Mouse (Mus musculus) neural tube, embryonic 13.5 days (tissue): ENCODE measurements around the gene Shcbp1l. TPM values are rescaled to one million over a fixed set of nuclear protein-coding genes. Genes with fewer than 3 reads are reported as not detected.
"Not testable (repeated sequence)": the region's sequence is repeated elsewhere in the genome, so short reads cannot be mapped to it uniquely, and the experiment has no call there.

ENCODE experiments used
- ATAC-seq: fragments of 200-750 bp; cut with Nextera tagmentation; 2 replicates; pipeline ENCODE4 v1.8.0; 2017; ENCODE audit warnings: low read depth, mild to moderate bottlenecking, moderate TSS enrichment, moderate library complexity
- H3K27ac ChIP-seq: fragments of 300-500 bp; sonication (generic); replicated peaks from 2 replicates; pipeline ENCODE4 v1.5.1; 2015; ENCODE audit warnings: moderate library complexity, mild to moderate bottlenecking, inconsistent platforms
- H3K27me3 ChIP-seq: fragments of 300-500 bp; sonication (generic); 2 replicates; pipeline ENCODE4 v1.6.1; 2015; ENCODE audit warnings: mild to moderate bottlenecking, inconsistent platforms
- H3K36me3 ChIP-seq: fragments of 300-500 bp; sonication (generic); 2 replicates; pipeline ENCODE4 v1.6.1; 2015; ENCODE audit warnings: mild to moderate bottlenecking, inconsistent platforms
- H3K4me1 ChIP-seq: fragments of 300-500 bp; sonication (generic); replicated peaks from 2 replicates; pipeline ENCODE4 v1.6.1; 2015; ENCODE audit warnings: inconsistent platforms
- H3K4me2 ChIP-seq: fragments of 300-500 bp; sonication (generic); 2 replicates; pipeline ENCODE4 v1.6.1; 2015; ENCODE audit warnings: inconsistent platforms, mild to moderate bottlenecking, moderate library complexity
- H3K4me3 ChIP-seq: fragments of 300-500 bp; sonication (generic); 2 replicates; pipeline ENCODE4 v1.5.1; 2015; ENCODE audit warnings: mild to moderate bottlenecking, inconsistent platforms
- H3K9ac ChIP-seq: fragments of 300-500 bp; sonication (generic); 2 replicates; pipeline ENCODE4 v1.6.1; 2015; ENCODE audit warnings: moderate library complexity, mild to moderate bottlenecking, inconsistent platforms
- H3K9me3 ChIP-seq: fragments of 300-500 bp; sonication (generic); 2 replicates; pipeline ENCODE4 v1.6.1; 2016; ENCODE audit warnings: inconsistent platforms
- WGBS: fragments of 180-500 bp; shearing (Covaris S2); methylation state at CpG from one replicate; pipeline ENCODE4 v1.1.7; 2015; 5-methylcytosine and 5-hydroxymethylcytosine counted together
- polyA plus RNA-seq: library from polyadenylated mRNA; unstranded; fragments of >200 nt; fragmentation: Nextera tagmentation; extraction: Ambion mirVana; gene quantifications from 2 replicates; pipeline ENCODE4 v1.2.1, GENCODE M21; 2015

Gene Shcbp1l
- polyA plus RNA-seq, 1 experiment from 2014 or later = 0.15 TPM

DNA sequence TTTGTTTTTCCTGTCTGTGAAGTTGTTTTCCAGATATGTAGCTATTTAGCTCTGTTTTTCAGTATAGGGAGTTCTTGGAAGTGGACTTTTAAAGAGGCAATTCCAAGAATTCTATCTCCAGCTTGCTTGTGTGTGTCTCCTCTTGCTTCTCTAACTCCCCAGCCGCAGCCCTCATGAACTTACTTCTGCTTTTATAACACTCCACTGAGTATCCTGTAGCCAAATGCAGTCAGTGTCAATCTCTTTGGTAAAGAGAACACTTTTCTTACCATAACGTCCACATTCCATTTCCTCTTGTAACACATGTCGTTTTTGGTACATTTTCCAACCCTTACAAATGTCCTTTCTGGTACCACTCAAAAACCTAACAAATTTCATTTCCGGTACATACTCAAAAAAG lies 14.0 kb upstream of the Shcbp1l start:
- H3K36me3 ChIP-seq, H3K27ac ChIP-seq, H3K9me3 ChIP-seq, H3K4me2 ChIP-seq, H3K27me3 ChIP-seq, ATAC-seq, H3K9ac ChIP-seq, H3K4me1 ChIP-seq, H3K4me3 ChIP-seq: not testable (repeated sequence)
- 85% methylated on average over 2 of the region's 4 CpGs for WGBS

DNA sequence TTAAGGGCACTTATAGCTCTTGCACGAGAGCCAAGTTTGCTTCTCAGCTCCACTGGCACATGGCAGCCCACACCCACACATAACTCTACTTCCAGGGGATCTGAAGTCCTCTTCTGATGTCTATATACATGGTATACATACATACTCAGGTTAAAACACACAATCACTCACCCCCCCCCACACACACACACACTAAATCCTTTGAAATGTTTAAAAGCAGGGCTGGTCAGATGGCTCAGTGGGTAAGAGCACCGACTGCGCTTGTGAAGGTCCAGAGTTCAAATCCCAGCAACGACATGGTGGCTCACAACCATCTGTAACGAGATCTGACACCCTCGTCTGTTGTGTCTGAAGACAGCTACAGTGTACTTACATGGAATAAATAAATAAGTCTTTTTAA lies 13.2 kb upstream of the Shcbp1l start:
- WGBS = 94% methylated on average over 6 of the region's 6 CpGs
- Histone ChIP-seq H3K36me3 (no peaks in the 10 kb centered on the region), H3K27me3 (no peaks in the 10 kb centered on the region), H3K4me2 (no peak overlapping the region), H3K9me3 (no peaks in the 10 kb centered on the region), H3K4me3 (no peak overlapping the region), H3K27ac (no peak overlapping the region), H3K4me1 (no peaks in the 10 kb centered on the region), H3K9ac (no peak overlapping the region)
- no peak for ATAC-seq

DNA sequence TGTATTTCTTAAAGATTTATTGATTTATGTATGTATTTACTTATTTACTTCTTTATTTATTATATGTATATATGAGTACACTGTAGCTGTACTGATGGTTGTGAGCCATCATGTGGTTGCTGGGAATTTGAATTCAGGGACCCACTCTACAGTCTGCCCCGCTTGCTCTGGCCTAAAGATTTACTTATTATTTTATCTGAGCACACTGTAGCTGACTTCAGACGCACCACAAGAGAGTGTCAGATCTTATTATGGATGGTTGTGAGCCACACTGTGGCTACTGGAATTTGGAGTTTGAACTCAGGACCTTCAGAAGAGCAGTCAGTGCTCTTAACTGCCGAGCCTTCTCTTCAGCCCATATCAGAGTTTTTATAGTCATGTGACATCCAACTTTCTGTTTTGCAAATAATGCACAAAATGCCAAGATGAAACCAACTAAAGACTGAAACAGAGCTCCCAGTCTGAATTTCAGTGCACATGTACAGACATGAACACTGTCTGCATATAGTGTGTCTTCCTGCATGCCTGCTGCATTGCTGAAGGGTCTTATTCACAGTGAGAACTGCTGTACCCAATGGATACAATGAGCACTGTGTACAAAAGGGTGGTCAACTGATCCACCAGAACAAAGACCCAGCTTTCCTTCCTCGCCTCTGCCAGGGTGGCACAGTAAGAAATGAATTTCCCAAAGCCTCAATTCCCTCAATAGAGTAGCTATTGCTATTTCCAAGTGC lies 12.1 kb upstream of the Shcbp1l start:
- not testable (repeated sequence) for H3K4me2 ChIP-seq, H3K27me3 ChIP-seq, H3K36me3 ChIP-seq, H3K4me3 ChIP-seq, H3K27ac ChIP-seq, H3K4me1 ChIP-seq, H3K9ac ChIP-seq, H3K9me3 ChIP-seq, ATAC-seq
- 63% methylated on average over 3 of the region's 4 CpGs for WGBS

DNA sequence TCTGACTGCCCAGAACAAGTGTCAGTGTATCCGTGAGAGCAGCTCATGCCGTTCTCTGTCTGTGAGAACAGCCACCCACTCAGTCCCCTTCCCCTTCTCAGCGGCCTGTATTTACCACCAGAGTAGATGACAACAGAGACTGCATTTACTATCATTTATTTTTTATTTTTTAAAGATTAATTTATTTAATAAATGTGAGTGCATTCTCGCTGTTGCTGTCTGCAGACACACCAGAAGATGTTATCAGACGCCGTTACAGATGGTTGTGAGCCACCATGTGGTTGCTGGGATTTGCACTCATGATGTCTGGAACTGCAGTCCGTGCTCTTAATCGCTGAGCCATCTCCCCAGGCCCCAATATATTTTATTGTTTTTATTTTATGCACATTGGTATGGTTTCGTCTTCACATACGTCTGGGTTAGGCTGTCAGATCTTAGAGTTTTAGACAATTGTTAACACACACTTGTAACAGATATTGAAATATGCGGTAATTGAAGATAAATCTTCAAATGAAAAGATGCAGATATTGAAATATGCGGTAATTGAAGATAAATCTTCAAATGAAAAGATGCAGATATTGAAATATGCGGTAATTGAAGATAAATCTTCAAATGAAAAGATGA lies 11.5 kb upstream of the Shcbp1l start:
- H3K36me3 ChIP-seq, H3K4me3 ChIP-seq, H3K4me2 ChIP-seq, H3K9ac ChIP-seq, H3K27ac ChIP-seq, ATAC-seq, H3K27me3 ChIP-seq, H3K9me3 ChIP-seq, H3K4me1 ChIP-seq: not testable (repeated sequence)
- WGBS = 71% methylated on average over 13 of the region's 13 CpGs

DNA sequence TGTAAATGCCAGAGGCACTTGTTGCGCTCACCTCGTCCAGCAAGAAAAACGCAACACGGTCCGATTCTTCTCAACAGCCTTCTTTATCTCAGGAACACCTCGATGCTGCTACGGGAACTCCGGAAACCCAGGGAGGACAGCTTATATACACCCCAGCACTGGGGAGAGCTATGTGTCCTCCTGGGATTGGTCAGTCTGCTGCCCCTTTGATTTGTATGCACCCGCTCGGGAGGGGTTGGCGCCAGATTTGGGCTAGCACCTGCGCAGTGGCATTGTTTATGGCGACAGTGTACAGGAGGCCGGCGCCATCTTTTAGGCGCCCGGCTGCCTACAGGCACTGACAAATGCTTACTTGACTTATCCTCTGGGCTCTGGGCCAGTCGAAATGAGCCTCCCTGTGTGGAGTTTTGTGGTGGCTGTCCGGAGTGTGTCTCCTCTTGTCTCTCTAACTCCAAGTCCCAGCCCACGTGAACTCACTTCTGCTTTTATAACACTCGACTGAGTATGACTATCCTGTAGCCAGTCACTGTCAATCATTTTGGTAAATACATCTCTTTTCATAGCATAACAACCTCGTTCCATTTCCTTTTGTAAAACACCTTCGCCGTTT lies 10.7 kb upstream of the Shcbp1l start:
- not testable (repeated sequence) for H3K27me3 ChIP-seq, H3K4me3 ChIP-seq, ATAC-seq, H3K4me1 ChIP-seq, H3K36me3 ChIP-seq, H3K4me2 ChIP-seq, H3K9me3 ChIP-seq, H3K9ac ChIP-seq, H3K27ac ChIP-seq
- 83% methylated on average over 24 of the region's 24 CpGs for WGBS

DNA sequence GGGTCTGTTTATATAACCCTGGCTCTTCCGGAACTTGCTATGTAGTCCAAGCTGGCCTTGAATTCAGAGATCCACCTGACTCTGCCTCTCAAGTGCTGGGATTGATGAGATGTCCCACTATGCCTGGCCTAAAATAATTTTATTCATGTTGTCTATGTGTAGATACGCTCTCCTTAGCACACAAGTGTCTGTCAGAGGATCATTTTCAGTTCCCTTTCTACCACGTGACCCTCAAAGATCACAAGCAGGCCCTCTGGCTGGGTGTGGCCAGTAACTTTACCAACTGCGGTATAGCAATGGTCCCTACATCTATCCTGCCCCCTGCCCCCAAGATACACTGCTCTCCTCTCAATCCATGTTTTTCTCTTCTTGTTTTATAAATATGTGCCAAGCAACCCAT lies 10.0 kb upstream of the Shcbp1l start:
- ATAC-seq = no peak
- Histone ChIP-seq H3K4me1 (no peaks in the 10 kb centered on the region), H3K9me3 (no peaks in the 10 kb centered on the region), H3K27ac (no peak overlapping the region), H3K4me2 (no peak overlapping the region), H3K9ac (no peak overlapping the region), H3K36me3 (no peaks in the 10 kb centered on the region), H3K4me3 (no peak overlapping the region), H3K27me3 (no peaks in the 10 kb centered on the region)
- WGBS = 92% methylated on average over 4 of the region's 4 CpGs

DNA sequence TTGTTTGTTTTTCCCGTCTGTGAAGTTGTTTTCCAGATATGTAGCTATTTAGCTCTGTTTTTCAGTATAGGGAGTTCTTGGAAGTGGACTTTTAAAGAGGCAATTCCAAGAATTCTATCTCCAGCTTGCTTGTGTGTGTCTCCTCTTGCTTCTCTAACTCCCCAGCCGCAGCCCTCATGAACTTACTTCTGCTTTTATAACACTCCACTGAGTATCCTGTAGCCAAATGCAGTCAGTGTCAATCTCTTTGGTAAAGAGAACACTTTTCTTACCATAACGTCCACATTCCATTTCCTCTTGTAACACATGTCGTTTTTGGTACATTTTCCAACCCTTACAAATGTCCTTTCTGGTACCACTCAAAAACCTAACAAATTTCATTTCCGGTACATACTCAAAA lies 9.2 kb upstream of the Shcbp1l start:
- WGBS = 91% methylated on average over 3 of the region's 5 CpGs
- not testable (repeated sequence) for H3K4me2 ChIP-seq, ATAC-seq

DNA sequence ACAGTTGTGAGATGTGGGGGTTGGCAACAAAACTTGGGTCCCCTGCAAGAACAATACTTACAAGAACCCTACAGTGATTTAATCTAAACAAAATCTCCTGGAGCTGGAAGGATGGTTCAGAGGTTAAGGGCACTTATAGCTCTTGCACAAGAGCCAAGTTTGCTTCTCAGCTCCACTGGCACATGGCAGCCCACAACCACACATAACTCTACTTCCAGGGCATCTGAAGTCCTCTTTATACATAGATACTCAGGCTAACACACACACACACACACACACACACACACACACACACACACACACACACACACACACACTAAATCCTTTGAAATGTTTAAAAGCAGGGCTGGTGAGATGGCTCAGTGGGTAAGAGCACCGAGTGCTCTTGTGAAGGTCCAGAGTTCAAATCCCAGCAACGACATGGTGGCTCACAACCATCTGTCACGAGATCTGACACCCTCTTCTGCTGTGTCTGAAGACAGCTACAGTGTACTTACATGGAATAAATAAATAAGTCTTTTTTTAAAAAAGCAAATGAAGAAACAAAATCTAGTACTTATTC lies 8.6 kb upstream of the Shcbp1l start:
- 77% methylated on average over 3 of the region's 3 CpGs for WGBS

More for the DNA sequence above, 9.2 kb upstream of the Shcbp1l start:
- not testable (repeated sequence) for H3K27ac ChIP-seq, H3K4me3 ChIP-seq, H3K4me1 ChIP-seq, H3K9me3 ChIP-seq, H3K36me3 ChIP-seq, H3K9ac ChIP-seq, H3K27me3 ChIP-seq

DNA sequence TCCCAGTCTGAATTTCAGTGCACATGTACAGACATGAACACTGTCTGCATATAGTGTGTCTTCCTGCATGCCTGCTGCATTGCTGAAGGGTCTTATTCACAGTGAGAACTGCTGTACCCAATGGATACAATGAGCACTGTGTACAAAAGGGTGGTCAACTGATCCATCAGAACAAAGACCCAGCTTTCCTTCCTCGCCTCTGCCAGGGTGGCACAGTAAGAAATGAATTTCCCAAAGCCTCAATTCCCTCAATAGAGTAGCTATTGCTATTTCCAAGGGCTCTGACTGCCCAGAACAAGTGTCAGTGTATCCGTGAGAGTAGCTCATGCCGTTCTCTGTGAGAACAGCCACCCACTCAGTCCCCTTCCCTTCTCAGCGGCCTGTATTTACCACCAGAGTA lies 7.2 kb upstream of the Shcbp1l start:
- not testable (repeated sequence) for H3K27me3 ChIP-seq, H3K4me3 ChIP-seq, H3K36me3 ChIP-seq, H3K9ac ChIP-seq, H3K4me2 ChIP-seq, H3K4me1 ChIP-seq, H3K27ac ChIP-seq, ATAC-seq, H3K9me3 ChIP-seq
- WGBS = 74% methylated on average over 4 of the region's 4 CpGs

More for the DNA sequence above, 8.6 kb upstream of the Shcbp1l start:
- not testable (repeated sequence) for H3K4me1 ChIP-seq, H3K9me3 ChIP-seq, H3K36me3 ChIP-seq, H3K9ac ChIP-seq, H3K27me3 ChIP-seq, H3K4me2 ChIP-seq, H3K27ac ChIP-seq, ATAC-seq, H3K4me3 ChIP-seq

DNA sequence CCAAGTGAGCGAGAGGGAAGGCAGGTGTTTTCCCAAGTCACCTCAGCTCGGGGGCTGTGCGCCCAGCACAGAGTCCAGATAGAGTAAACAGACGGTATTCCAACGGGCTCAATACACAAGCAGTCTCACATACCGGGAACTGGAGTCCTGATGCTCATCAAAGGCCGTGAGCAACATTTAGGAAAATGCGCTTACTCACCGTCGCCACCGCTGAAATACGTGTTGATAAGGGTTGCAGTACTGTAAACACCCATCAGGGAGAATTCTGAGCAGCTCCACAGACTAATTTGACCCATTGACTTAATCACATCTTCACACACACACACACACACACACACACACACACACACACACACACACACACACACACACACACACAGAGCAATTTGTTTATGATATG lies 691 bp upstream of the Shcbp1l start:
- Histone ChIP-seq H3K9ac (0 out of 2 replicates have a peak overlapping the region, but pooled peaks have one; percentile 65), H3K4me2 (peak overlapping the region; percentile 94), H3K9me3 (no peaks in the 10 kb centered on the region), H3K36me3 (no peaks in the 10 kb centered on the region), H3K27me3 (peaks cover 12% of the 10 kb centered on the region), H3K4me1 (peaks cover 15% of the 10 kb centered on the region; the same call in 1 of the 2 replicates), H3K27ac (no peak overlapping the region), H3K4me3 (peak overlapping the region; percentile 53)
- peak; percentile 59 for ATAC-seq
- WGBS = 35% methylated on average over 12 of the region's 12 CpGs

DNA sequence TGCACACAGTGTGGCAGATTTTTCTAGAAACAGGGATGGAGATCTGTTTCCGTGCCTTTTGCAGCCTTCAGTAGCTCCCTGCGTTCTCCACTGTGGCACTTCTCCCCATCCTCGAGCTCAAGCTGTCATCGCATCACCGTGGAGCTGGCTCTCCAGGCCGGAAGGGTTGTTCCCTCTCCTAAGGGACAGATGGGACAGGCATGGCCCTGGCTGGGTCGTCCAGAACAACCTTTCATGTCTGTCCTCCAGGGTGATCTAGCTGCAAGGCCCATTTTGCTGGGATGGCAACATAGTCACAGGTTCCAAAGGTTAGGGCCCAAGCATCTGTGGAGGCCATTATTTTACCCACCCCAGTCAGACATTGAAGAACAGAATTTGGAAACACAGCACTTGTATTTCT lies 6.2 kb downstream of the Shcbp1l start:
- Histone ChIP-seq H3K9ac (no peak overlapping the region), H3K4me3 (no peak overlapping the region), H3K4me2 (no peak overlapping the region), H3K9me3 (no peaks in the 10 kb centered on the region), H3K4me1 (no peaks in the 10 kb centered on the region), H3K36me3 (no peaks in the 10 kb centered on the region), H3K27ac (no peak overlapping the region), H3K27me3 (0 out of 2 replicates have a peak, but pooled peaks cover under 1% of the 10 kb centered on the region)
- ATAC-seq = no peak
- WGBS = 77% methylated on average over 7 of the region's 7 CpGs

DNA sequence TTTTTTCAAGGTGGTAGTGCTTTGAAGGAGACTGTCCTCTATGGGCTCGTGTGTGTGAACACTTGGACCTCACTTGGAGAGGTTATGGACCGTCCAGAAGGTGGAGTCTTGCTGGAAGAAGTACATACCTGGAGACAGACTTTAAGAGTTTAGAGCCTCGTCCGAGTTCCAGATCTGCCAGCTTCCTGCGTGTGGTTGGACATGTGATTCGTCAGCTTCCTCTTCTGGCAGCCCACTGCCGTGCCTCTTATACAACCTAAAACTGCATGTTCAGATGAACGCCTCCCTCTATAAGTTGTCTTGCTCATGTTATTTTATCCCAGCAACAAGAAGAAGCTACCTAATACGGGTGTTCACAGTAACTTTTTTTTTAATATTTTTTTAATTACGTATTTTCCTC lies 6.7 kb downstream of the Shcbp1l start:
- no peak overlapping the region for H3K4me3 ChIP-seq
- no peaks in the 10 kb centered on the region for H3K36me3 ChIP-seq
- H3K4me1 ChIP-seq = no peaks in the 10 kb centered on the region
- no peak for ATAC-seq
- 91% methylated on average over 10 of the region's 10 CpGs for WGBS
- H3K4me2 ChIP-seq = no peak overlapping the region
- no peaks in the 10 kb centered on the region for H3K27me3 ChIP-seq
- no peak overlapping the region for H3K27ac ChIP-seq
- no peaks in the 10 kb centered on the region for H3K9me3 ChIP-seq
- H3K9ac ChIP-seq = no peak overlapping the region
